Mouse (Mus musculus): ENCODE measurements around the gene Bloc1s4.

Gene Bloc1s4

DNA sequence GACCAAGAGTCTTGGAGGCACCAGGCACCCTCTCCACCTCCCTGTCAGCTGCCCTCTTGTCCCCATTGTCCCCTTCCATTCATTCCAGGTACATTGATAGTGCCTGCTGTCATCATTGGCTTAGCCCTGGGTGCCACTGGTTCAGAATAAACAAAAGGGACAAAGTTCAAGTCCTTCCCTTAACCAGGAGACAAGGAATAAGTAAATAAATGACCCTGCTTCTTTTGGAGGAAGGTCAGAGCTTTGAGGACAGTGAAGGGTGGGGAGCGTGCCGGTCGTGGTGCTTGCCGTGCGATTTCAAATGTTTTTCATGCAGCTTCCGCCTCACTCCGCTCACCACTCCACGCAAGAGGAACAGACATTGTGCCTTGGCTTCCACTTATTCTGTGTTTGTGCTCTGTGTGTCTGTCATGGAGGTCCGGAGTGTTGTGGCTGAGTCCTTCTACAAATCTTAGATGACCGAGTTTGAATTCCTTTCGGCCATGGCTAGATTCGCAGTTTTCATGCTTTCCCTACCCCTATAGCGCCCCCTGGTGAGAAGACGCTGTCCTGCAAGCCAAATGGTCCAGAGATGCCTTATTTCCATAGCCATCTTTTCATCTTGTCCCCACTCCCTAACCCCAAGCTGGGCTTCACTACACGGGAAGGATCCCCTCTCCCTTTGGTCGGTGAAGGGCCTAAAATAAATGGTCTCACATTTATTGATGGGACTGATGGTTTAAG lies 6.2 kb downstream of the Bloc1s4 start:
- DNase-seq (ENCODE audit: low spot score in 2 of 2), result peak; percentile 79 to 82

DNA sequence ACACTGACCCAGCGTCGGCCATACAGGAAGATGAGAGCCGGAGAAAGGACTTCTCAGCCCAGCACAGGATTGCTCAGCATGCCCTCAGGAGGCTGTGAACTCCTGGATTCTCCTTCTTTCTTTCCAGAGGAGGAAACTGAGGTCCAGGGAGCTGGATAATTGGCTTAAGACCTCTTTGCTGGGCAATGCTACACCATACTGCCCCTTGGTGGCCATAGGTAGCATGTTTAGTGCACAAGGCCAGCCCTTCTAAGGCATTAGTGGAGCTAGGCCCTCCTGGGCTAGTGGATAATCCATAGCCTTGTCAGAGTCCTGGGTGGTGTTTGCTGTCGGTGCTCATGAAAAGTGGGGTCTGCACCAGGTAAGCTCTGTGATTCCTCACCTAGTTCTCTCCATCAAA lies 8.6 kb downstream of the Bloc1s4 start:
- no peak for DNase-seq (ENCODE audit: low spot score in 2 of 2)

DNA sequence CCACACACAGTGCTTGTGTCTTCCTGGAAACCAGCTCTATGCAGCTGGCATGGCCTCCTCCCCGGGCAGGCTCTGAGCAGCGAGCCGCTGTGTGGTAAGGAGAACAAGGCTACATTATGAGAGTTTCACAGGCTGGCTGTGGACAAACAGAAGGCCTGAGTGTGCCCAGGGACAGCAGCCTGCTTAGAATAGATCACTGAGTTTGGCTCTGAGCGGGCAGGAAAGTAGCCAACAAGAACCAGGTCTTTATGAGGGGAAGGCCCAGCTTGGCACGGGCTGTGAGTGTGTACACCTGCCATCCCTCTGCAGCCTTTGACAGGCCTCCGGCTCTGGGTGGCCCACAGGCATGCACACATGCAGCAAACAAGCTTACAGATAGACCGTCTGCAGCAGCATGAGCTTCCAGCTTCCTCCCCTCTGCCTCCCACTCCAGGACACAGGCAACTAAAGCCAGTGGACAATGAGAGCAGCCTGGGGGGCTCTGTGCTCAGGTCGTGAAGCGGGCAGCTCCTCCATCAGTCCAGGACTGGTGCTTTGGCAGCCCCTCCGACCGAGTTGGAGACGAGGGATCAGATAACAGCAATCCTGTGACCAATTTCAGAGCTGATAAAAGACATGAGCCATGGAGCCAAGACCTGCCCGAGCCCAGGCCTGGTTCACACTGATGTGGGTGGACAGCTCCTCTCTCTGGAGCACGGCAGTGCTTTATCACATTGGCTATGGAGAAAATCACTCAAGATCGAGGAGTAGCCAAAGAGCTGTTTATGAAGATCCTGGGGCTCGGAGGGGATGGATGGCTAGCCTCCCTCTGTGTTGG lies 9.4 kb downstream of the Bloc1s4 start:
- DNase-seq (ENCODE audit: low spot score in 2 of 2), result no peak

DNA sequence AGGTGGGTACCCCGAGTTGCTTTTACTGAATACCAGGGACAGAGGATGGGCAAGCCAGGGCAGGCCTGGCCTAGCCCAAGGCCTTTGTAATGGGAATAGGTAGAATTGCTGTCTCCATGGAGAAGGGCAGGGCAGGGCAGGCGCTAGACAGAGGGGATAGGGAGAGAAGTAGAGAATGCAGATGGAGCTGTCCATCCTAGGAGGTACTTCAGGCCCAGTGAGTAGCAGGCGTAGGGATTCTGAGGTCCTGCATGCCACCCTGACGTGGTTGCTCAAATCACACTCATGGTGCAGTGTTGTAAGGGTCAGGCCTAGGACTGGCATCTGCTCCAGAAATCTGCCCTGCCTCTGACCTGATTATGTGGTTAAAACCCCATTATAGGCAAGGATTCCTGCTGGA lies 10.7 kb downstream of the Bloc1s4 start:
- DNase-seq (ENCODE audit: low spot score in 2 of 2), result no peak

DNA sequence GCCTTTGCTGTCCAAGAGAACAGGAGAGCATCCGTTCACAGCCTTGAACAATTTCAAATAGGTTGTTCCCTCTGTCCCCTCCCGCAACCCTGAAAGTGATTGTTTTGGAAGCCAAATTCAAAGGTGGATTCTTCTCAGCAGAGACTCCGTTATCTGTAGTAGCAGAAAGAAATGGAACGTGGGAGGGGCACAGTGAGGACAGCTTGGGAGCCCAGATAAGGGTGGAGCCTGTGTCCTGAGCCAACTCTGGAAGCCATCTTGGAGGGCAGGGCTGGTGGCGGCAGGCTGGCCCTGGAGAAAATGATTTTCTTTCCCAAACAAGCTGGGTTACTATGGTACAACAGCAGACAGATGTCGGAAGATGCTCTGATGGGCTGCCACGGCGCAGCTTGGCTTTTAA lies 12.4 kb downstream of the Bloc1s4 start:
- DNase-seq (ENCODE audit: low spot score in 2 of 2), result no peak

DNA sequence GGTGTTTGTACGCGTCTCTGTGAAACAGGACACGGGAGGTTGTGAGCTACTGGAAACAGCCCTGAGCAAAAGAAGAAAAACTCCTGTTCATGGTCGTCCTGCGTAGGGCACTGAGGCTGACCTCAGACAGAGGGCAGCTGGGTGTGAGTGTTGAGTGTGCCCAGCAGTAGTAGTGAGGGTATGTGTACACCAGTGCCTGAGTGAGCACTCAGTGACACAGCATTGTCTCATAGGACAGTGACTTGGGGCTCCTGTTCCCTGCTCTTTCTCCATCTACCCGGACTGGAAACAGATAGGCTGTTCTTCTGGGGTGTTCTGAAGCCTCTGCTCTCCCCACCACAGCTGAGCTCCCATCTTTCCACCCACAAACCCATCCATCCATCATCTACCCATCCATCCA lies 13.3 kb downstream of the Bloc1s4 start:
- no peak for DNase-seq (ENCODE audit: low spot score in 2 of 2)

DNA sequence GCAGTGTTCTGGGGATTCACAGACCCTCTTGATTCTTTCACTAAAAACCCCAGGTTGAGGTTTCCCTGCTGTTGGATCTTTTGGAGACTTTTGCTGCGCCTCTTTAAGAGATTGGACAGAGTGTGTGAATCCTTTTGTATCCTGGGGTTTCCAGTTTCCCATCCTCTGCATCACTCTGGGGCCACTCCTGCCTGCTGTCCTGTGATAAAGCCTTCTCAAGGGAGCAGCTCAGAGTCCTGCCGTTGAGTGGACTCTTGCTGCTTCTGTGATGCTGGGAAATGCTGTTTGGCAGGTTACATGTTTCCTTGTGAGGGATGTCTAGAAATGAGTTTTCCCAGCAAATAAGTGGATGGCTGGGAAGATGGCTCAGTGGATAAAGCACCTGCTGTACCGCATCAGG lies 15.0 kb downstream of the Bloc1s4 start:
- no peak for DNase-seq (ENCODE audit: low spot score in 2 of 2)

DNA sequence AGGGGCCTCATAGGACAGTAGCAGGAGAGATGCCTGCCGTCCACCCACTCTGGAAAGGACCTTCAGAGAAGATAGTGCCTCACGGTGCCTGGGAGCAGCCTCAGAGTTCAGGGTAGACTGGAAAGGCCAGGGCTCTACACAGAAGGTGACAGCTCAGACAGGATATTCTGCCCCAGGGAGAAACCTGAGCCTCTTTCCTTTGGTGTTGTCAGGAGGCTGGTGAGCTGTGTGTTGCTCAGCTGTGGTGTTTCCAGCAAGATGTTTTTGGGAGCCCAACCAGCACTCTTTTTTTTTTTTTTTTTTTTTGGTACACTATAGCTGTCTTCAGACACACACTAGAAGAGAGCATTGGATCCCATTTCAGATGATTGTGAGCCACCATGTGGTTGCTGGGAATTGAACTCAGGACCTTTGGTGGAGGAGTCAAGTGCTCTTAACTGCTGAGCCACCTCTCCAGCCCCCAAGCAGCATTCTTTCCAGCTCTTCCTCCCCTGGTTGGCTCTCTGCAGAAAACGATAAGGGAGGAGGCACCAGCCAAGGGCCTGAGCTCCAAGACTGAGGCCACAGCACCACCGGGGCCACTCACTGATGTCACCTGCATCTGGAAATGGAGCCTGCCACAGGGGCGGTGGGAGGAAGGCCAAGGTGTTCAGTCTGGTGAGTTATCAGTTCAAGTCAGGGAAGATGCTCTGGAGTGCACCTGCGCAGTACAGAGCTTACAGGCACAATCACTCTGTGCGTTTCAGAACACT lies 16.4 kb downstream of the Bloc1s4 start:
- DNase-seq (ENCODE audit: low spot score in 2 of 2), result no peak

DNA sequence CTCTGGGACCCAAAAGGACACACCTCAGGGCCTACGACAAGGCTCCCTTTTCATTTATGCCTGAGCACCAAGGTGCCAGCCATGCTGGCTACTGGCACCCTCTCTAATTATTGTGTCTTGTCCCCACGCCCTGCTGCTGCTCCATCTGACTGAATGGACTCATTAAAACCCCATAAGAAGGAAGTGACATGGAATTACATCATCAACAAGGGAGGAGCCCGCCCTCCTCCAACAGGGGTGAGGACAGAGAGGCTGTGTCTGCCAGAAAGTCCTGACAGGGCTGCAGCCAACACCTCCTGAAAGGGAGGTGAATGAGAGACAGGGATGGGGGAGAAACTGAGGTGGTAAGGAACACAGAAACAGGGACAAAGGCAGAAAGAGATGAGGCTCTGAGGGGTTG lies 17.8 kb downstream of the Bloc1s4 start:
- DNase-seq (ENCODE audit: low spot score in 2 of 2), result no peak

DNA sequence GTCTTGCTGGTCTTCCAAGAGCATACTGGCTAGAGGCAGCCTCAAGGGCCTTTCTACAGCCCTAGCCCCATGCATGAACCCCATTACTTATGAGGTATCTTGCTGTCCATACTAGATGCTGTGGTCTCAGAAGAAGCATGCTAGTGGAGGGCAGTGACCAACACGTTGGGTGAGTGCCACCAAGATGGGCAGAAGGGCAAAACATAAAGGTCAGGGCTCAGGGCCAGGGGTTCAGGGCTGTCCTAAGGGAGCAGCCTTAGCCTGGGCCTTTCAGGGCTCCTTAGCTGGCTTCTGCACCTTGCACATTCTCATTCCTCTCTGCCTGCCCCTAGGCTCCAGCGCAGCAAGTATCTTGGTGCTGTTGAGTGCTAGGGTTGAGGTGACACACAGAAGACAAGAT lies 18.5 kb downstream of the Bloc1s4 start:
- no peak for DNase-seq (ENCODE audit: low spot score in 2 of 2)

DNA sequence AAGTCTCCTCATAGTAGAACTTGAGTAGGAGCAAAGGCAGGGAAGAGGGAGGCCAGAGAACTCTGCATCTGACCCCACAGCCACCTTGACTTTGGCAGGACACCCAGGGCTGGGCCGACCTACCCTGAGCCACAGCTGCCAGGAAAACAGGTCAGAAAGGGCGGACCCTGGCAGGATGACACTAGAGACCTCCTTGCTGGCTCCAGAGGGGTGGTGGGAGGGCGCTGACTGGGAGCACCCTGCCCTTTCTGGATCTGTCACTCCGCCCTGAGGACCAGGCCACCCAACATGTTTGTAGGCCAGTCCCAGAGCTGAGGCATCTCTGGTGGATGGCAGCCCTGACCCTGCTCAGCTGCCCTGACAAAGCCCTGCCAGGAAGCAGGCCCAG lies 19.4 kb downstream of the Bloc1s4 start:
- DNase-seq (ENCODE audit: low spot score in 2 of 2), result no peak

DNA sequence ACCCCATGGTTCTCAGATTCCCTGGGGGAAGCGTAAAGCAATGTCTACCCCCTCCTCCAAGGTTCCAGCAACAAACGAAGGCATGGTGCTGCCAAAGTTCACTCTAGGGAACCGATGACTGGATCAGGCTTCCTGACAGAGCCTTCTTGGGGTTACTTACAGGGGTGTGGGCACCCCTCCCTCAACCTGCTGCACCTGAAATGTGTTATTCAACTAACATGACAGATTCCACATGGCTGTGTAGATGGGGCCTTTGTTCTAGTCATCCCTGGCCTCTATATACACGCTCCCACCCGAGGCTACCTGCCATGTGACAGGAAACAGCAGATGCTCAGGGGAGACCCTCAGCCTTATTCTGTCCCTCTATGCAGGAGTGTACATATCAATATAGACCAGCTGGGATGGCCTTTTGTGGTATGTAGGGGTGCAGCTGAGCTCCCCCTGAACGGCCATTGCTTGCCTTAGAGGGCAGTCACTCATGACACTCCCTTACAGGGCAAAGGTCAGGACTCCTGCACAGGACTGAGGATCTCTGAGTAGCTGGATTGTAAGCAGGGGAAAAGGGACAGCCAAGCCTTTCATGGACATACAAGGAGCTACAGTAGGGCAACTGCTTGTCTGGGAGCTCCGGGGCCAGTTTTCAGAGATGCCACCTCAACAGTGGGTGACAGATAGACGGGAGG lies 19.9 kb downstream of the Bloc1s4 start:
- DNase-seq (ENCODE audit: low spot score in 2 of 2), result no peak

DNA sequence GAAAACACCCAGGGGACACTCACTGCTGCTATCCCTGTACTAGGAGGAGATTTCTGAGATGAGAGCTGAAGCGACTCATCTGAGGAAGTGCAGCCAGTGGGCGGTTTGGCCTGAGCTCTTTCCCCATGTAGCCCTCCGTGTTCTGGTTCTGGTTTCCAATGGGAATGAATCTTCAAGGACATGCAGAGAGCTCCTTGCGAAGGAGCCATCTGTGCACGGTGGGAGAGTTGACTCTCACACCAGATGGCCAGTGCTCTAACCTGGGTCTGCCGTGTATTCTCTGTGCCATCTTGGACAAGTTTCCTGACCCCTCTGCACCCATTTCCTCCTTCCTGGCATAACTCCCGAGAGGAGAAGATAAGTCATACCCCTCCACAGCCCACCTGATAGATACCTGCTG lies 20.7 kb downstream of the Bloc1s4 start:
- DNase-seq (ENCODE audit: low spot score in 2 of 2), result no peak

DNA sequence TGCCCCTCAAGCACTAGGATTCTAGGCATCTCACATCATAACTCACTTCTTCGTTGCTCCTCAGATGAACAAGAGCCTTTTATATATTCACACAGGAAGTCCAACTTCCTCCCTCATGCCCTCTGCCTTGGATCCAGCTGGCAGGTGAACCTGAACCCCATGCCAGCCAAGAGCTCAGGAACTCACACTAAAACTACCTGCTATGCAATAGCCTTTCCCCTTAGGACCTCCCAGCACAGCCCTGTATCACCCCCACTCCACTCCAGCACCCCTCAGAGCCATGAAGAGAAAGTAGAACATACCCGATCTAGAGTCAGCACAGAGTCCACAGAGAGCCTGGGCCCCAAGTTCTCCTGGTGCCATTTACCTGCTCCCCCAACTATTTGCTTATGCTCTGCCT lies 21.3 kb downstream of the Bloc1s4 start:
- no peak for DNase-seq (ENCODE audit: low spot score in 2 of 2)

DNA sequence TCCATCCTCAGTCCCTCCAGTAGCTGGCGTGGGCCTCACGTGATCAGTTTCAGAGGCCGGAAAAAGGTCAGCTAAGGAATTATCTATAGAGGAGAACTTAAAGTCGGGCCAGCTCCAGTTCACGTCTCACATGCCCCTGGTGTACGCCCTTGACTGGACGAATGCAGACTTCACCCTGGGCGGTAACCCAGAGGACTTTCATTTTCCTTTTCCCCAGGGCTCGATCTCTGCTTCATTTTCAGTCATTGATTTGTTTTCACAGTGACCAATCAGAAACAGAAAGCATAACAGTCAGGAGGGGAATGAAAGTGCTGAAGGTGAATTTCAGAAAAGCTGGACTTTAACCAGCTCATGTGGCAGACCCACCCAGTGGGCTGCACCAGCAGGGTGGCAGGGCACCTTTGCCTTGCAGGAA lies 22.1 kb downstream of the Bloc1s4 start:
- DNase-seq (ENCODE audit: low spot score in 2 of 2), result no peak

DNA sequence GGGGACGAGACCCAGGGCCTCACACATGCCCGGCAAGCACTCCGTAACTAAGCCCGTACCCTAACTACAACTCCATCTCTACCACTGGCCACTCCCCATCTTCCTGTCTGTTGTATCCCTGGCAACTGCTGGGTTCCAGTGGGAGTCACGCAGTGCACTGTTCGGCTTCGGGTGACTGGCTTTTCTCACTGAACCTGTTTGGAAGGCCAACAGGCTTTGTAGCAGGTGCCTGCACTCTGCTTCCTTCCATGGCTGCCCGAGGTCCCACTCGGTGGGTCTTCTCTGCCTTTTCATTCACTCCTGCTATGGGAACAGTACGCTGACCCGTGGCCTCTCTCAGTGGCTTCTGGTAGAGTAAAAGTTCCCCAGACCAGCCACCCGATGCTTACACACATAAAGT lies 22.6 kb downstream of the Bloc1s4 start:
- no peak for DNase-seq (ENCODE audit: low spot score in 2 of 2)

DNA sequence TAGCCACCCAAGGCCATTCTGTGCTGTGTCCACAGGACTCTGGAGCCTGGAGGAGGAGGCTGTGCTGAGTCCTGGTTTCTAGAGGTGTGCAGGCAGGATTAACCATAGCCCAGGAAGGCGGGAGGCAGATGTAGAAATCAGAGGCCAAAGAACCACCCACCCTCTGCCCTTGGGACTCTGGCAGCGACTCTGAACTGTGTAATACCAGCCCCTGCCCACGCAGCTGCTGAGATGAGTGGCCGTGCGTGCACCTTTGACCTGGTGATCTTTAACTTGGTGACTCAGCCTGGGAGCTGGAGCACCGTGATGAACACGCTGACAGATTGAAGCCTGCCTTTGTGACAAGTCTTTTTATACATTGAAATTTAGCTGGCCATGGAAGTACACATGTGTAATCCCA lies 24.2 kb downstream of the Bloc1s4 start:
- DNase-seq (ENCODE audit: low spot score in 2 of 2), result peak in 1 of 2 experiments; percentile 51

DNA sequence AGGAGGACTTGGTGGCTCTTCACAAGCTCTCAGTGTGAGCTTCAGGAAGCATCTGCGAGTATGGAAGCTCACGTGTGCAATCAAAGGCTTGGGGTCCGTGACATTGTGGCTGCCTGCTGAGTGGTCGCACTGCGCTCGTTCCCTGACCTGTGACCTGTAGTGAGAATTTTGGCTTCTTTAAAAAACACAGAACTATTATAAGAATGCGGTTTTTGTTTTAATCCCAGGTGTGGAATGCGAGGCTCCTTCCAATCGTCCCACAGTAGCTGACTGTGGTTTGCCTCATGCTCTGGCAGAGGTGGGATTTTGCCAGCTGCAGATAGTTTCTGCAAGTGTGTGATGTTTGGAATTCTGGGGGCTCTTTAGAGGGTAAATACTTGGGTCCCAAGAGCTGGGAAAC lies 25.1 kb downstream of the Bloc1s4 start:
- no peak for DNase-seq (ENCODE audit: low spot score in 2 of 2)

DNA sequence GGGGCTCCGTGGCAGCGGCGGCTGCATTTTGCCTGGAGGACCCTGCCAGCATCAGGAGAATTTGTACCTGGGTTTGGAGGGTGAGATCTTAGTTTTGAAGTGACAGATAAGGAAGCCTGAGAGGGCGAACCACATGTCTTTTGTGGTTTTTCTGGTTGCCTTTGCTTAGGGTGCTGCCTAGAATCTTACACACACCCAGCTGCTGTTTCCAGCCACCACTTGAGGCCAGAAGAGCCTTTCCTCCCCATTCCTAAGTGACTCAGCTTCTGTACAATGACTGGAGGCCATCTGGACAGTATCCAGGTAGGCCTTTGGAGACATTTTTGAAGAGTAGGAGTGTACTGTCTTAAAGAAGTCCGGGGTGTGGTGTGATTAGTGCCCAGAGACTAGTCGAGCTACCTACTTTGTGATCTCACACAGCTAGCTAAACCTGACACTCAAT lies 26.0 kb downstream of the Bloc1s4 start:
- DNase-seq (ENCODE audit: low spot score in 2 of 2), result peak; percentile 58 to 74

DNA sequence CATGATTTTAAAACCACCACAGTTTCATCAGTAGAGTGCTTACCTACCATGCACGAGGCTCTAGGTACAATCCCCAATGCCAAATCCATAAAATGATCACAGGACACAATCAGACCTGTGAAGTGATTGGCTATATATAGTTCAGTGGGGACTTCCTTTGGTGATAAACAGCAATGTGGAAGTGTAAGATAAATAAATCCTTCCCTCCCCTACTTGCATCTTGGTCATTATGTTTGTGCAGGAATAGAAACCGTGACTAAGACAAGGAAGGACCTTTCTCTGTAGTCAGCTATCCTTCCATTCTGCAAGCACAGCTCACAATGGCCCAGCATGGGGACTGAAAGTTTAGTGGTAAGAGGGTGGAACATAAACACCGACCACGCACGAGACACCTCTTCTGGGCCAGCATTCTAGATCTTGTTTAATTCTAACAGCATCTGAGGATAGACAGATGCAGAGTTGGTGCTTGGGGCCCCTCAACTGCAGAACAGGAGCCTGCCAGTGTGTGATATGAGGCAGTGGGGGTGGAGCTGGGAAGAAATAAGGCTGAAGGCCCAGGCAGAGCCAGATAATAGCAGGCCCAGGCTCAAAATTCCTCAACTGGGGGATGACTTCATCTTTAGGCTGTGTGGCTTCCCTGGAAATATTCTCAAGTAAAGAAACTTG lies 27.6 kb downstream of the Bloc1s4 start:
- DNase-seq (ENCODE audit: low spot score in 2 of 2), result no peak

DNA sequence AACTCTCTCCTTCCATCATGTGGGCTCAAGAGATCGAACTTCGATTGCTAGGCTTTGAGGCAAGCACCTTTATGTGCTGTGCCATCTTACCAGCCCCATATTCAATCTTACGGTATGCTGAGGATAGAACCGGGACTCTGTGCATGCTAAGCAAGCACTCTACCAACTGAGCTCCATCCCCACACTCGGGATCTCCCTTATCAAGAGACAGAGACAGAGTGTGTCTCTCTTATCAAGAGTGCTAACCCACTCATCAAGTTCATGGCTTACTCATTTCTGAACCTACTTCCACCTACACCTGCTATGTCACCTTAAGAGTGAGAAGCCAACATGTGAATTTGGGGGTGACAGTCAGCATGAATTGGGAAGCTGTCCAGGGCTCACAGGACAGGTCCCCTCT lies 28.2 kb downstream of the Bloc1s4 start:
- DNase-seq (ENCODE audit: low spot score in 2 of 2), result no peak

All from urinary bladder, postnatal 36 days (tissue).